Mouse (Mus musculus): Measurements from ENCODE around the gene Prm3. TPM values are rescaled to one million over a fixed set of nuclear protein-coding genes. Genes with fewer than 3 reads are reported as not detected.
A peak's percentile ranks its signal among the peaks of the same experiment; 100 is the strongest.

The Prm3 gene
- polyA plus RNA-seq, 1 experiment, result not detected

- peak overlapping the region; percentile 57 for H3ac ChIP-seq (ENCODE audit: control insufficient read depth, insufficient read length)
- H3K79me2 ChIP-seq (ENCODE audit: control insufficient read depth, insufficient read depth), result peaks cover 5% of the 10 kb centered on the region
- peak overlapping the region; percentile 79 for H3K4me2 ChIP-seq (ENCODE audit: low read depth)
- no peaks in the 10 kb centered on the region for H3K36me3 ChIP-seq (ENCODE audit: control insufficient read depth, insufficient read depth)
- peak overlapping the region; percentile 64 for H3K4me3 ChIP-seq
- no peaks in the 10 kb centered on the region for H3K27me3 ChIP-seq (ENCODE audit: control insufficient read depth, insufficient read depth, insufficient read length)
- TF ChIP-seq POLR2AphosphoS2 (IDR thresholded peaks at IDR 0.05; ENCODE audit: insufficient read length, low read depth), result peak; percentile 76
- TF ChIP-seq POLR2A (IDR thresholded peaks at IDR 0.05; ENCODE audit: insufficient read length, low read depth), result peak; percentile 74
- TF ChIP-seq MYOG (IDR thresholded peaks at IDR 0.05; ENCODE audit: control insufficient read depth in 1 of 3, insufficient read depth in 1 of 3, insufficient read length in 2 of 3, low read depth in 2 of 3), result no peak
- peak in 1 of 3 experiments; percentile 1 for TF ChIP-seq MYOD1 (IDR thresholded peaks at IDR 0.05; ENCODE audit: control insufficient read depth in 1 of 3, insufficient read length in 2 of 3, low read depth in 2 of 3)
- TF ChIP-seq TCF12 (IDR thresholded peaks at IDR 0.05; ENCODE audit: insufficient read depth, poor library complexity, severe bottlenecking), result no peak
Measured at GRCm38 (mm10) chr16:10784793-10785370, 5.8 kb downstream of the Prm3 start.

DNA sequence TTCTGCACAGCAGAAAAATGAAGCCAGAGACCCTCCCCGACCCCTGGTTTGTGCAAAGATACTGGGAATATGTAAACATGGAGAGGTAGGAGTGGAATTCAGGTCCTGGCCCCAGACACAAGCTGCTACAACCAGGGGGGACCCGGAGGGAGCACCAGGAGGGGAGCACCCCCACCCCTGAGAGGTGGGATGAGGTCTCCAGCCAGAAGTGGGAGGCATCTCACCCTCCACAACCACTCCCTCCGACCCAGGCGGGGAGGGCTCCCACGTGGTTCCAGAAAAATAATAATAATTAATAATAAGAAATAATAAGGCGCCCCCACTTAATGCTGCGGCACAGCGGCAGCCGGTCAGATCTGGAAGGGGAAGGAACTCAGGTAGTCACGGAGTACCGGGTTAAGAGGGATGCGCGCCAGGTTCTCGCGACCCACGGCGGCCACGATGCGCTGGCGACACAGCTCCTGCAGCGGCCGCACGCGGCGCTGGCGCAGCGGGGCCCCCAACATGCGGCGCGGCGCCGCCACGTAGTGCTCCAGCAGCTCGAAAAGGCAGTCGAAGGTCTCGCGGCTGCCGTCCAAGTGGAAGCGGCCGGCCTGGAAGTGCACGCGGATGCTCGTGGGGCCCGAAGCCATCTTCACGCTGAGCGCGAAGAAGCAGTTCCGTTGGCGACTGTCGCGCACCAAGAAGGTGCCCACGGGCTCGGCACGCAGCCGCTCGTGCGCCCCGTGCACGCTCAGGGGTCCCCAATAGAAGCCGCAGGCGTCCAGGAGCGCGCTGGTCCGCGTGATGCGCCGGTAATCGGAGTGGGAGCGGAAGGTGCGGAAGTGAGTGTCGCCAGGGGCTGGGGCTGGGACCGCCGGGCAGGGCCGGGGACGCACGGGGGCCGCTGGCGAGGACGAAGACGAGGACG lies 6.6 kb downstream of the Prm3 start:
- Histone ChIP-seq H3K27me3 (ENCODE audit: control insufficient read depth, insufficient read depth, insufficient read length) (no peaks in the 10 kb centered on the region), H3K4me3 (peak overlapping the region; percentile 64), H3K36me3 (ENCODE audit: control insufficient read depth, insufficient read depth) (no peaks in the 10 kb centered on the region), H3K79me2 (ENCODE audit: control insufficient read depth, insufficient read depth) (peaks cover 5% of the 10 kb centered on the region), H3ac (ENCODE audit: control insufficient read depth, insufficient read length) (peak overlapping the region; percentile 57), H3K4me2 (ENCODE audit: low read depth) (peak overlapping the region; percentile 79)
- TF ChIP-seq CEBPB (IDR thresholded peaks at IDR 0.05; ENCODE audit: insufficient read depth, poor library complexity, severe bottlenecking) (no peak), TCF3 (IDR thresholded peaks at IDR 0.05; ENCODE audit: insufficient read length, low read depth) (no peak), POLR2AphosphoS2 (IDR thresholded peaks at IDR 0.05; ENCODE audit: insufficient read length, low read depth) (no peak), SRF (IDR thresholded peaks at IDR 0.05; ENCODE audit: control insufficient read depth, insufficient read length, low read depth) (no peak), E2F4 (IDR thresholded peaks at IDR 0.05; ENCODE audit: insufficient read depth) (no peak), MYOD1 (IDR thresholded peaks at IDR 0.05; ENCODE audit: control insufficient read depth in 1 of 3, insufficient read length in 2 of 3, low read depth in 2 of 3) (no peak), TCF12 (IDR thresholded peaks at IDR 0.05; ENCODE audit: insufficient read depth, poor library complexity, severe bottlenecking) (no peak), MYOG (IDR thresholded peaks at IDR 0.05; ENCODE audit: control insufficient read depth in 1 of 3, insufficient read depth in 1 of 3, insufficient read length in 2 of 3, low read depth in 2 of 3) (no peak), REST (IDR thresholded peaks at IDR 0.05; ENCODE audit: insufficient read depth, insufficient read length) (no peak), POLR2A (IDR thresholded peaks at IDR 0.05; ENCODE audit: insufficient read length, low read depth) (no peak), USF1 (IDR thresholded peaks at IDR 0.05; ENCODE audit: low read depth) (no peak), MAX (IDR thresholded peaks at IDR 0.05; ENCODE audit: low read depth) (no peak)

- H3K4me2 ChIP-seq (ENCODE audit: low read depth), result peak overlapping the region; percentile 79
- peak overlapping the region; percentile 64 for H3K4me3 ChIP-seq
- TF ChIP-seq POLR2A (IDR thresholded peaks at IDR 0.05; ENCODE audit: insufficient read length, low read depth) (no peak), REST (IDR thresholded peaks at IDR 0.05; ENCODE audit: insufficient read depth, insufficient read length) (no peak), MYOG (IDR thresholded peaks at IDR 0.05; ENCODE audit: control insufficient read depth in 1 of 3, insufficient read depth in 1 of 3, insufficient read length in 2 of 3, low read depth in 2 of 3) (no peak), TCF12 (IDR thresholded peaks at IDR 0.05; ENCODE audit: insufficient read depth, poor library complexity, severe bottlenecking) (no peak)
- no peak overlapping the region for H3ac ChIP-seq (ENCODE audit: control insufficient read depth, insufficient read length)
- no peaks in the 10 kb centered on the region for H3K27me3 ChIP-seq (ENCODE audit: control insufficient read depth, insufficient read depth, insufficient read length)
- no peaks in the 10 kb centered on the region for H3K36me3 ChIP-seq (ENCODE audit: control insufficient read depth, insufficient read depth)
- H3K79me2 ChIP-seq (ENCODE audit: control insufficient read depth, insufficient read depth), result peaks cover 5% of the 10 kb centered on the region
Measured at GRCm38 (mm10) chr16:10783451-10783850, 7.3 kb downstream of the Prm3 start.

GRCm38 (mm10) chr16:10783152-10783434 lies 7.6 kb downstream of the Prm3 start:
- peaks cover 5% of the 10 kb centered on the region for H3K79me2 ChIP-seq (ENCODE audit: control insufficient read depth, insufficient read depth)
- no peaks in the 10 kb centered on the region for H3K36me3 ChIP-seq (ENCODE audit: control insufficient read depth, insufficient read depth)
- no peak for TF ChIP-seq TCF12 (IDR thresholded peaks at IDR 0.05; ENCODE audit: insufficient read depth, poor library complexity, severe bottlenecking)
- no peak for TF ChIP-seq POLR2AphosphoS2 (IDR thresholded peaks at IDR 0.05; ENCODE audit: insufficient read length, low read depth)
- no peak for TF ChIP-seq POLR2A (IDR thresholded peaks at IDR 0.05; ENCODE audit: insufficient read length, low read depth)
- no peak for TF ChIP-seq E2F4 (IDR thresholded peaks at IDR 0.05; ENCODE audit: insufficient read depth)
- no peak for TF ChIP-seq MYOG (IDR thresholded peaks at IDR 0.05; ENCODE audit: control insufficient read depth in 1 of 3, insufficient read depth in 1 of 3, insufficient read length in 2 of 3, low read depth in 2 of 3)
- no peak for TF ChIP-seq SRF (IDR thresholded peaks at IDR 0.05; ENCODE audit: control insufficient read depth, insufficient read length, low read depth)
- TF ChIP-seq MYOD1 (IDR thresholded peaks at IDR 0.05; ENCODE audit: control insufficient read depth in 1 of 3, insufficient read length in 2 of 3, low read depth in 2 of 3), result no peak
- no peak for TF ChIP-seq USF1 (IDR thresholded peaks at IDR 0.05; ENCODE audit: low read depth)
- no peak for TF ChIP-seq CEBPB (IDR thresholded peaks at IDR 0.05; ENCODE audit: insufficient read depth, poor library complexity, severe bottlenecking)
- no peak for TF ChIP-seq REST (IDR thresholded peaks at IDR 0.05; ENCODE audit: insufficient read depth, insufficient read length)
- no peak for TF ChIP-seq MAX (IDR thresholded peaks at IDR 0.05; ENCODE audit: low read depth)
- no peak for TF ChIP-seq TCF3 (IDR thresholded peaks at IDR 0.05; ENCODE audit: insufficient read length, low read depth)
- H3K4me3 ChIP-seq, result peak overlapping the region; percentile 64
- peak overlapping the region; percentile 79 for H3K4me2 ChIP-seq (ENCODE audit: low read depth)
- no peak overlapping the region for H3ac ChIP-seq (ENCODE audit: control insufficient read depth, insufficient read length)
- no peaks in the 10 kb centered on the region for H3K27me3 ChIP-seq (ENCODE audit: control insufficient read depth, insufficient read depth, insufficient read length)
